Mouse (Mus musculus) ovary, postnatal 14 days (tissue): ENCODE data around the gene Hsd17b1.
A peak's percentile ranks its signal among the peaks of the same experiment; 100 is the strongest.

Experiments used
- DNase-seq: peaks from one replicate; pipeline ENCODE4 v3.0.0; 2022; ENCODE audit warnings: low spot score

Hsd17b1 gene

GRCm38 (mm10) chr11:101061049-101061448 is 17.2 kb upstream of the Hsd17b1 start:
- DNase-seq: no peak

- DNase-seq: no peak
Measured at GRCm38 (mm10) chr11:101062165-101062884, 15.9 kb upstream of the Hsd17b1 start.

GRCm38 (mm10) chr11:101062971-101063675 is 15.1 kb upstream of the Hsd17b1 start:
- DNase-seq: no peak

GRCm38 (mm10) chr11:101063676-101064327 is 14.4 kb upstream of the Hsd17b1 start:
- peak; percentile 44 for DNase-seq

GRCm38 (mm10) chr11:101064462-101064861 is 13.7 kb upstream of the Hsd17b1 start:
- no peak for DNase-seq

- DNase-seq: no peak
Measured at GRCm38 (mm10) chr11:101065002-101065401, 13.2 kb upstream of the Hsd17b1 start.

- DNase-seq: peak; percentile 80
Measured at GRCm38 (mm10) chr11:101066549-101067412, 11.4 kb upstream of the Hsd17b1 start.

- peak; percentile 87 for DNase-seq
Measured at GRCm38 (mm10) chr11:101069391-101070188, 8.6 kb upstream of the Hsd17b1 start, which contains the start of gene Naglu. Gene Naglu (plus strand): TSS chr11:101070012.

- DNase-seq: no peak
Measured at GRCm38 (mm10) chr11:101070189-101070527, 8.1 kb upstream of the Hsd17b1 start.

GRCm38 (mm10) chr11:101070987-101071386 is 7.2 kb upstream of the Hsd17b1 start:
- no peak for DNase-seq

- no peak for DNase-seq
Measured at GRCm38 (mm10) chr11:101071810-101072428, 6.3 kb upstream of the Hsd17b1 start.

- no peak for DNase-seq
Measured at GRCm38 (mm10) chr11:101079746-101080145, 1.5 kb downstream of the Hsd17b1 start.

- no peak for DNase-seq
Measured at GRCm38 (mm10) chr11:101080421-101080820, 2.2 kb downstream of the Hsd17b1 start.

- DNase-seq: no peak
Measured at GRCm38 (mm10) chr11:101081659-101082058, 3.4 kb downstream of the Hsd17b1 start.

- DNase-seq: peak; percentile 73
Measured at GRCm38 (mm10) chr11:101082208-101083082, 4.2 kb downstream of the Hsd17b1 start, which contains the start of gene Coasy. Gene Coasy (plus strand): TSS chr11:101082565.

GRCm38 (mm10) chr11:101083083-101083697 is 5.0 kb downstream of the Hsd17b1 start:
- no peak for DNase-seq

GRCm38 (mm10) chr11:101084246-101084645 is 6.0 kb downstream of the Hsd17b1 start:
- no peak for DNase-seq

GRCm38 (mm10) chr11:101084811-101085210 is 6.6 kb downstream of the Hsd17b1 start:
- DNase-seq: no peak
